Mouse (Mus musculus): Measurements from ENCODE around the gene Atp5d. TPM values are rescaled to one million over a fixed set of nuclear protein-coding genes. Genes with fewer than 3 reads are reported as not detected.

The Atp5d gene
- polyA plus RNA-seq, 1 experiment from 2014 or later: 433 TPM

Other genes starting within 250 kb of the Atp5d start
- not detected in 2 replicates for gene Cfd, start 247.8 kb upstream of the Atp5d start, polyA plus RNA-seq (2015; fragmentation: Nextera tagmentation; extraction: Ambion mirVana)
- gene Med16, start 229.7 kb upstream of the Atp5d start, polyA plus RNA-seq (2015; fragmentation: Nextera tagmentation; extraction: Ambion mirVana): 53.8 and 54.0 TPM in 2 replicates
- gene Gm26602, start 227.8 kb upstream of the Atp5d start, polyA plus RNA-seq (2015; fragmentation: Nextera tagmentation; extraction: Ambion mirVana): 17.7 and 36.3 TPM in 2 replicates
- 2.7 and 3.6 TPM in 2 replicates for gene Kiss1r, start 221.7 kb upstream of the Atp5d start, polyA plus RNA-seq (2015; fragmentation: Nextera tagmentation; extraction: Ambion mirVana)
- gene R3hdm4, start 217.4 kb upstream of the Atp5d start, polyA plus RNA-seq (2015; fragmentation: Nextera tagmentation; extraction: Ambion mirVana): 289 and 309 TPM in 2 replicates
- 2.4 and 3.5 TPM in 2 replicates for gene Arid3a, start 211.6 kb upstream of the Atp5d start, polyA plus RNA-seq (2015; fragmentation: Nextera tagmentation; extraction: Ambion mirVana)
- gene Wdr18, start 178.5 kb upstream of the Atp5d start, polyA plus RNA-seq (2015; fragmentation: Nextera tagmentation; extraction: Ambion mirVana): 81.8 and 97.7 TPM in 2 replicates
- 0.29 and 0.60 TPM in 2 replicates for gene Grin3b, start 167.9 kb upstream of the Atp5d start, polyA plus RNA-seq (2015; fragmentation: Nextera tagmentation; extraction: Ambion mirVana)
- 12.3 and 12.8 TPM in 2 replicates for gene Tmem259, start 154.3 kb upstream of the Atp5d start, polyA plus RNA-seq (2015; fragmentation: Nextera tagmentation; extraction: Ambion mirVana)
- gene Cnn2, start 150.0 kb upstream of the Atp5d start, polyA plus RNA-seq (2015; fragmentation: Nextera tagmentation; extraction: Ambion mirVana): 30.5 and 31.3 TPM in 2 replicates
- 3.9 and 4.7 TPM in 2 replicates for gene Abca7, start 142.1 kb upstream of the Atp5d start, polyA plus RNA-seq (2015; fragmentation: Nextera tagmentation; extraction: Ambion mirVana)
- gene Arhgap45, start 122.0 kb upstream of the Atp5d start, polyA plus RNA-seq (2015; fragmentation: Nextera tagmentation; extraction: Ambion mirVana): 1.2 and 1.8 TPM in 2 replicates
- gene Polr2e, start 98.8 kb upstream of the Atp5d start, polyA plus RNA-seq (2015; fragmentation: Nextera tagmentation; extraction: Ambion mirVana): 173 and 178 TPM in 2 replicates
- gene Gpx4, start 91.5 kb upstream of the Atp5d start, polyA plus RNA-seq (2015; fragmentation: Nextera tagmentation; extraction: Ambion mirVana): 443 and 475 TPM in 2 replicates
- 13.1 and 14.9 TPM in 2 replicates for gene Sbno2, start 33.1 kb upstream of the Atp5d start, polyA plus RNA-seq (2015; fragmentation: Nextera tagmentation; extraction: Ambion mirVana)
- 18.0 and 19.7 TPM in 2 replicates for gene Stk11, start 22.8 kb upstream of the Atp5d start, polyA plus RNA-seq (2015; fragmentation: Nextera tagmentation; extraction: Ambion mirVana)
- gene Cbarp, start 2.2 kb downstream of the Atp5d start, polyA plus RNA-seq (2015; fragmentation: Nextera tagmentation; extraction: Ambion mirVana): 33.0 and 44.5 TPM in 2 replicates
- gene Midn, start 9.6 kb downstream of the Atp5d start, polyA plus RNA-seq (2015; fragmentation: Nextera tagmentation; extraction: Ambion mirVana): 26.5 and 30.9 TPM in 2 replicates
- gene Cirbp, start 27.4 kb downstream of the Atp5d start, polyA plus RNA-seq (2015; fragmentation: Nextera tagmentation; extraction: Ambion mirVana): 318 and 335 TPM in 2 replicates
- gene 1600002K03Rik, start 34.3 kb downstream of the Atp5d start, polyA plus RNA-seq (2015; fragmentation: Nextera tagmentation; extraction: Ambion mirVana): 8.5 and 10.6 TPM in 2 replicates
- gene Efna2, start 40.9 kb downstream of the Atp5d start, polyA plus RNA-seq (2015; fragmentation: Nextera tagmentation; extraction: Ambion mirVana): 24.8 and 25.4 TPM in 2 replicates
- gene Mum1, start 87.8 kb downstream of the Atp5d start, polyA plus RNA-seq (2015; fragmentation: Nextera tagmentation; extraction: Ambion mirVana): 49.0 and 55.4 TPM in 2 replicates
- gene Ndufs7, start 110.5 kb downstream of the Atp5d start, polyA plus RNA-seq (2015; fragmentation: Nextera tagmentation; extraction: Ambion mirVana): 236 and 272 TPM in 2 replicates
- 22.7 and 24.6 TPM in 2 replicates for gene Gamt, start 122.4 kb downstream of the Atp5d start, polyA plus RNA-seq (2015; fragmentation: Nextera tagmentation; extraction: Ambion mirVana)
- 61.3 and 61.8 TPM in 2 replicates for gene Dazap1, start 122.9 kb downstream of the Atp5d start, polyA plus RNA-seq (2015; fragmentation: Nextera tagmentation; extraction: Ambion mirVana)
- 531 and 538 TPM in 2 replicates for gene Rps15, start 153.8 kb downstream of the Atp5d start, polyA plus RNA-seq (2015; fragmentation: Nextera tagmentation; extraction: Ambion mirVana)
- gene Apc2, start 157.3 kb downstream of the Atp5d start, polyA plus RNA-seq (2015; fragmentation: Nextera tagmentation; extraction: Ambion mirVana): 222 and 234 TPM in 2 replicates
- gene 2310011J03Rik, start 181.9 kb downstream of the Atp5d start, polyA plus RNA-seq (2015; fragmentation: Nextera tagmentation; extraction: Ambion mirVana): 32.5 and 34.2 TPM in 2 replicates
- 3.1 and 3.9 TPM in 2 replicates for gene Pcsk4, start 190.9 kb downstream of the Atp5d start, polyA plus RNA-seq (2015; fragmentation: Nextera tagmentation; extraction: Ambion mirVana)
- 2.2 and 3.2 TPM in 2 replicates for gene Reep6, start 191.3 kb downstream of the Atp5d start, polyA plus RNA-seq (2015; fragmentation: Nextera tagmentation; extraction: Ambion mirVana)
- gene Adamtsl5, start 209.8 kb downstream of the Atp5d start, polyA plus RNA-seq (2015; fragmentation: Nextera tagmentation; extraction: Ambion mirVana): 0.51 and 0.66 TPM in 2 replicates
- 2.2 and 4.5 TPM in 2 replicates for gene Plk5, start 217.8 kb downstream of the Atp5d start, polyA plus RNA-seq (2015; fragmentation: Nextera tagmentation; extraction: Ambion mirVana)
- gene Mex3d, start 249.0 kb downstream of the Atp5d start, polyA plus RNA-seq (2015; fragmentation: Nextera tagmentation; extraction: Ambion mirVana): 16.3 TPM in 2 replicates